Mouse (Mus musculus) thymus, postnatal 10 days (tissue): ENCODE measurements around the gene Pnrc1.
"Not testable (repeated sequence)": the region's sequence is repeated elsewhere in the genome, so short reads cannot be mapped to it uniquely, and the experiment has no call there.

Experiments used
- DNase-seq, 2 experiments: peaks; one replicate each; pipeline ENCODE4 v3.0.0; 2021; ENCODE audit warnings: low spot score in 2 of 2

Gene Pnrc1

GRCm38 (mm10) chr4:33290002-33290401, at the start of gene Pnrc1:
Gene Pnrc1 (minus strand): TSS chr4:33290163.
- no peak for DNase-seq

- no peak for DNase-seq
Measured at GRCm38 (mm10) chr4:33337999-33338398, 48.0 kb upstream of the Pnrc1 start.

- DNase-seq = no peak
Measured at GRCm38 (mm10) chr4:33332956-33333455, 43.0 kb upstream of the Pnrc1 start.

- DNase-seq = no peak
Measured at GRCm38 (mm10) chr4:33331147-33331546, 41.2 kb upstream of the Pnrc1 start.

- peak in 1 of 2 experiments; percentile 41 for DNase-seq
Measured at GRCm38 (mm10) chr4:33315840-33316239, 25.9 kb upstream of the Pnrc1 start.

- not testable (repeated sequence) for DNase-seq
Measured at GRCm38 (mm10) chr4:33314150-33314549, 24.2 kb upstream of the Pnrc1 start.

- DNase-seq = no peak
Measured at GRCm38 (mm10) chr4:33310840-33311437, 21.0 kb upstream of the Pnrc1 start.

GRCm38 (mm10) chr4:33309764-33310757, 20.1 kb upstream of the Pnrc1 start, which contains the start of gene Rngtt:
Gene Rngtt (plus strand): TSS chr4:33310311.
- peak; percentile 98 to 99 for DNase-seq

GRCm38 (mm10) chr4:33307146-33307545, 17.2 kb upstream of the Pnrc1 start:
- DNase-seq = peak in 1 of 2 experiments; percentile 20

- no peak for DNase-seq
Measured at GRCm38 (mm10) chr4:33303057-33303456, 13.1 kb upstream of the Pnrc1 start.

GRCm38 (mm10) chr4:33300891-33301665, 11.1 kb upstream of the Pnrc1 start:
- DNase-seq = not testable (repeated sequence)

- DNase-seq = peak; percentile 38 to 80
Measured at GRCm38 (mm10) chr4:33292409-33293370, 2.7 kb upstream of the Pnrc1 start.

GRCm38 (mm10) chr4:33290878-33291277, 915 bp upstream of the Pnrc1 start:
- DNase-seq = no peak

GRCm38 (mm10) chr4:33289106-33289650, 785 bp downstream of the Pnrc1 start:
- no peak for DNase-seq

GRCm38 (mm10) chr4:33285448-33285847, 4.5 kb downstream of the Pnrc1 start:
- DNase-seq = no peak

GRCm38 (mm10) chr4:33284083-33284880, 5.7 kb downstream of the Pnrc1 start:
- no peak for DNase-seq

GRCm38 (mm10) chr4:33281891-33282685, 7.9 kb downstream of the Pnrc1 start:
- no peak for DNase-seq

GRCm38 (mm10) chr4:33273437-33273836, 16.5 kb downstream of the Pnrc1 start:
- no peak for DNase-seq
